Mouse (Mus musculus): Measurements from ENCODE around the gene Zfp991.
"Not testable (repeated sequence)": the region's sequence is repeated elsewhere in the genome, so short reads cannot be mapped to it uniquely, and the experiment has no call there.

The Zfp991 gene

DNA sequence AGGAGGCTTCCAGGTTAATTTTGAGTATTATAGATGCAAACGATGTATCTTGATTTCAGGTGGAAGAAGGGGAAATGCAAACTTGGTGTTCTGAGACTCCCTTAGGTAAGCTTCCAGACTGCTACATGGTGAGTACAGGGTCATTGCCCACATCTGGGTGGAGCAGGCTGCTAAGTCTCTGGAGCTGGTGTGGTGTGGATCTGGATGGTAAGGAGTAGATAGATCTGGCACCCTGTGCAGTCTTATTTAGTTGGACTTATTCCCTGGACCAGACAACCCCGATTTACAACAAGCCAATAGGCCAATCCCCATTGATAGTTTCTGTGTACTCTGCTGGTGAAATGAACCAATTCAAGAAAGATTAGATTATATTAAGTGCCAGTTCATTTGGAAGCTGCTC lies 33.4 kb downstream of the Zfp991 start:
- DNase-seq (ENCODE audit: low read depth, low spot score); H3K36me3 ChIP-seq (ENCODE audit: control insufficient read depth, insufficient read depth, low read length, poor library complexity, severe bottlenecking); H3K27me3 ChIP-seq (ENCODE audit: control insufficient read depth, insufficient read depth, low read length, poor library complexity, severe bottlenecking): not testable (repeated sequence)

DNA sequence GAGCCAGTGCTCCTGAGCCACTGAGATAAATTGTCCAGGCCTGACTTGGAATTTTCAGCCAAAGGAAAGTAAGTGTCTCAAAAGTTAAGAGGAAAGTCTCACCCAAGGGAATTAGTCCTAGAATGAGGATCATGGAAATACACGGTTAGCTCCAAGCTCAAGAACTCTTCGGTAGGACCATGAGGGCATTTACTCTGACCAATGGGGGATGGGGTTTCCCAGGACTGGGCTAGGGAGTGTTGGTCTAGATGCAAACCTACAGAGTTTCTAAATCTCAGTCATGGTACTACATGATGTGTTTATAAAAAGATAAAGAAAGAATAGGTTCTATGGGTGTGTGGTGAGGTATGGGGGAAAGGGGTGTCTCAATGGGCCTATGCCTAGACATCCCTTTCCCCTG lies 38.7 kb downstream of the Zfp991 start:
- H3K36me3 ChIP-seq (ENCODE audit: control insufficient read depth, insufficient read depth, low read length, poor library complexity, severe bottlenecking); DNase-seq (ENCODE audit: low read depth, low spot score); H3K27me3 ChIP-seq (ENCODE audit: control insufficient read depth, insufficient read depth, low read length, poor library complexity, severe bottlenecking): not testable (repeated sequence)

DNA sequence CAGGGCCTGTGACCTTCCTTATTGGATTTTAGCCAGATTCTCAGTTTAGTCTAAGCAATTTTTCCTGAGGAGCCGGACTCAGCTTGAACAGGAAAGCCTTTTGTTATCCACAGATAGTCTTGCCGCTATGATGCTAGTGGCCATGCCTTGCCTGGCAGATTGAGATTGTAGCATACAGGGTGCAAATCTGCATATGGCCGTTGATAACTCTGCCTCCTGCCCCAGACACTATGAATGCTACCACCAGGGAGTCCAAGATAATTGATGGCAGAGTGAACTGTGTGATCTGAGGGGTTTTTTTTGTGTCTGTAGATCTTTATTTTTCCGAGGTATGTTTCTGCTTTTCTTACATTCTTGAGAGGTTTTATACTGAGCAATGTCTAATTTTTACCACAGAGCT lies 39.7 kb downstream of the Zfp991 start:
- H3K27me3 ChIP-seq (ENCODE audit: control insufficient read depth, insufficient read depth, low read length, poor library complexity, severe bottlenecking); H3K36me3 ChIP-seq (ENCODE audit: control insufficient read depth, insufficient read depth, low read length, poor library complexity, severe bottlenecking); DNase-seq (ENCODE audit: low read depth, low spot score): not testable (repeated sequence)

DNA sequence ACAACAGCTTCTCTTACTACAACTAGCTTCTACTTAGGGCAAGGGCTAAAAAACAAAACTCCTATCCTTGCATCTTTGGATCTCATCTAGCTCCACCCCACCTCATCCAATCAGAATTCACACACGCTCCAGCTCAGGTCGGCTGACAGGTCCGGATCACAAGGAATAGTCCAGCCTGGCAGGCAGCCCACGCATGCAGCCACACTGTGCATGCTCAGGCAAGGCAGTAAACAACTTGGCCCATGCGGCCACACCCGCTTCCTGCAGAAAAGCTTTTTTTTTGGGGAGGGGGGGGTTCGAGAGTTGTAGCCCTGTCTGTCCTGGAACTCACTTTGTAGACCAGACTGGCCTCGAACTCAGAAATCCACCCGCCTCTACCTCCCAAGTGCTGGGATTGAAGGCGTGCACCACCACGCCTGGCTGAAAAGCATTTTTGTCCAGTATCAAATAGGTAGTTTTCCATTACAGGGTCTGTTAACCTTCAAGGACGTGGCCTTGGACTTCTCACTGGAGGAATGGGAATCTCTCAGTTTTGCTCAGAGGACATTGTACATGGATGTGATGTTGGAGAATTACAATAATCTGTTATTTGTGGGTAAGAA lies 44.5 kb downstream of the Zfp991 start:
- not testable (repeated sequence) for H3K27me3 ChIP-seq (ENCODE audit: control insufficient read depth, insufficient read depth, low read length, poor library complexity, severe bottlenecking); H3K36me3 ChIP-seq (ENCODE audit: control insufficient read depth, insufficient read depth, low read length, poor library complexity, severe bottlenecking); DNase-seq (ENCODE audit: low read depth, low spot score)

DNA sequence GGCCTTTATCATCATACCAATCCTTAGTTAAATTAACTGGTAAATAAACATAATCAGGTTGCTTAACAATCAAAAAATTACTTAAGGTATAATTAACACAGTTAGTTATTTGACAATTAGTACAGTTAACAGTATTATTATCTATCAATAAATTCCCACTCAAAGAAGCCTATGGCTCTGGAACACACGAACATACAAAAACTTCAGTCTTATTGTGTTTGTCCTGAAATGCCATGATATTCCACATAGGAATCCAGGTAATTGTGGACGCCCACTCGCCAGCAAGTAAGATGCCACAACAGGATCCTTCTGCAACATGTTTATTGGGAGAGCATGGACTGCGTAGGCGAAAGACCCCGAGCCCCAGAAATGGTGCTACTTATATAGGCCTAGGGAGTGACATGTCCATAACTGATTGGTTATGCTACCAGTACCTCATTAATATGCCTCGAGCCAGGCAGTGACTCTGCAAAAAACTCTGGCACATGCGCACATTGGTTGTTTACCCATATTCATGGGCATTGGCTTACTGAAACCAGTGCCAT lies 49.4 kb downstream of the Zfp991 start:
- DNase-seq (ENCODE audit: low read depth, low spot score); H3K36me3 ChIP-seq (ENCODE audit: control insufficient read depth, insufficient read depth, low read length, poor library complexity, severe bottlenecking); H3K27me3 ChIP-seq (ENCODE audit: control insufficient read depth, insufficient read depth, low read length, poor library complexity, severe bottlenecking): not testable (repeated sequence)

DNA sequence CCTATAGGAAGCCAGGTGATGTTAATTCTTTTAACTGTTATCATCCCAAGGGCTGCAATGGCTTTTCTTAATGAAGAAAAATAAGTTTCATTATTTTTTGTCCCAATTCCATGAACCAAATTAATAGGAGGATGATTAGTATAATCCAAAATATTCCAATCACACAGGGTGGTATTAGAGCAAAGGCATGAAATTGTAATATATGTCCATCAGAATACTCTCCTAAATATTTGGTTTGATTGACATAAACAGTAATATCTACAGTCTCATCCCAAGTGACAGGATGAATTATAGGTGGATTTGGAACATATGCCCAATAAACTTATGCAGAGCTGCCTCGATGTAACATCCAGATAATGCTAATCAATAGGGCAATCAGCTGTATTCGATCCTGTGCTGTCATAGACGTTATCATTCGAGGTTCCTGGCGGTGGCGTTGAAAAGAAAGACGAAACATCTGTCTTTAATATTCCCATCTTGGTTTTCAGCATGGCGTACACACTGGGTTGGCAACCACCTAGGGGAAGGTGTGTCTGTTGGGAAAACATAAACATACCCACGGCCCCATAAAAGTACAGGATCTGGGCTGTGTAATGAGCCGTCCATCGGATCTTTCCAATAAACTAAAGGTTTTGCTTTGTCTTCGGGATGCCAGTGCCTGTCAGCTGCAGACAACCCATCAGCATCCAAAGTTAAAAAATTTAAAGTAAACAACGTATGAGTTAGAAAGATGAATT lies 50.3 kb downstream of the Zfp991 start:
- H3K27me3 ChIP-seq (ENCODE audit: control insufficient read depth, insufficient read depth, low read length, poor library complexity, severe bottlenecking); H3K36me3 ChIP-seq (ENCODE audit: control insufficient read depth, insufficient read depth, low read length, poor library complexity, severe bottlenecking); DNase-seq (ENCODE audit: low read depth, low spot score): not testable (repeated sequence)

DNA sequence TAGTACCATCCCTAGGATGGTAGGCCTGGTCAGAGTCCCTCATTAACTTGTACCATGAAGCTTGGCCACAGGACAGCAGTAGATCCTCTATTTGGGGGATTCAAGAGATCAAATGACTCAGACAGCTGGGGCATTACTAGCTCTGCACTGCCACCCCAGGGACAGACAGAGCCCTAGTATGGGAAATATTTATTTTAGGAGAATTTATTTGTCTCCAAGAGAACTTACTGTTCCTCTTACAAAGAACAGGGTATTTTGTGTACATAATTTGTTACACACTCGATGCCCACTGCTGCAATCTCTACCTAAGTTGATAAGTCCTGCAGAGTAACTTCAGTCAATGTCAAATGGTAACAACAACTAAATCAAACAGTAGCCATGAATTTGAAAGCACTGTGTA lies 55.0 kb downstream of the Zfp991 start:
- not testable (repeated sequence) for H3K27me3 ChIP-seq (ENCODE audit: control insufficient read depth, insufficient read depth, low read length, poor library complexity, severe bottlenecking); H3K36me3 ChIP-seq (ENCODE audit: control insufficient read depth, insufficient read depth, low read length, poor library complexity, severe bottlenecking); DNase-seq (ENCODE audit: low read depth, low spot score)

DNA sequence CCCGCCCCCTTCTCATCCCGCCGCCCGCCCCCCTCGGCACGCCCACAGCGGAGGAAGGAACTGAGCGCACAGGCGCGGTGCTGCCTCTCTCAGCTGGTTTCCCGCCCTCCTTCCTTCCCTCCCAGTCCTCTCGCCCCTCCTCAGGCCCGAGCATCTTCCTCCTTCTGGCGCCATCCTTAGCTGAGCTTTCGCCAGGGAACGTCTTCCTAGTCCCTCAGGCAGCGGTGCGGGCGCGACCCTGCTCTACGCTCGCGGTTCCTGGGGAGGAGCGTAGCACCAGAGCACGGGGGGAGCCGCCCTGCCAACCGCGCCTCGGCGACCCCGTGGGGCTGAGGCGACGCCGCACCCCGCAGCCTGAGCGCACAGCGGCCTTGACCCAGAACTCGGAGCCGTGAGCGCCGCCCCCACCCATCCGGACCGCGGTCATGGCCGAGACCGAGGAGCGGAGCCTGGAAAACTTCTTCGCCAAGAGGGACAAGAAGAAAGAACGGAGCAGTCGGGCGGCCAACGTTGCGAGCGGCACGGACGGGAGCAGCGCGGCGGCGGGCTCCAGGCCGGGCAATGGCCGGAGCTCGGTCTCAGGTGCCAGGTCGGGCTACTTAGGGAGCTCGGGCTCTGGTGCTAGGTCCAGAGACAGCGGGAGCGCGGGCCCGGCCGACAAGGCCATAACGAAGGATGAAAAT lies 55.6 kb downstream of the Zfp991 start:
- H3K36me3 ChIP-seq (ENCODE audit: control insufficient read depth, insufficient read depth, low read length, poor library complexity, severe bottlenecking); H3K27me3 ChIP-seq (ENCODE audit: control insufficient read depth, insufficient read depth, low read length, poor library complexity, severe bottlenecking): not testable (repeated sequence)
- peak; percentile 1 for DNase-seq (ENCODE audit: low read depth, low spot score)

DNA sequence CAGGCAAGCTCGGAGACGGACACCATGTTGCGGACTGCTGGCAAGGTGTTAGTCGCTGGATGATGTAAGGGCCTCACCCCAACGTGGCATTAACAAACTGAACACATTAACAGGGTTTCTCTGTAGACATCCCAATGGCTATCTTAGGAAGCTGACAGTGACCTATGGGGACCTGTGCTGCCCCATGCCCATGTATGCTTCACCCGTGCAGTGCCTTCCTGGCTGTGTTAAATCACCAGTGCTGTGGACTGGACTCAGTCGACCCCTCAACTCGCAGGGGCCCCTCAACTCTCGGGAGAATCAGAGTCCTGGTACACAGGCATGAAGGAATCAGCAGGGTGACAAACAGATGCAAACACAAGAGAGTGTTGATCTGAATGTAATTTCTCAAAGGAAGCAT lies 63.3 kb downstream of the Zfp991 start:
- H3K27me3 ChIP-seq (ENCODE audit: control insufficient read depth, insufficient read depth, low read length, poor library complexity, severe bottlenecking); DNase-seq (ENCODE audit: low read depth, low spot score); H3K36me3 ChIP-seq (ENCODE audit: control insufficient read depth, insufficient read depth, low read length, poor library complexity, severe bottlenecking): not testable (repeated sequence)

DNA sequence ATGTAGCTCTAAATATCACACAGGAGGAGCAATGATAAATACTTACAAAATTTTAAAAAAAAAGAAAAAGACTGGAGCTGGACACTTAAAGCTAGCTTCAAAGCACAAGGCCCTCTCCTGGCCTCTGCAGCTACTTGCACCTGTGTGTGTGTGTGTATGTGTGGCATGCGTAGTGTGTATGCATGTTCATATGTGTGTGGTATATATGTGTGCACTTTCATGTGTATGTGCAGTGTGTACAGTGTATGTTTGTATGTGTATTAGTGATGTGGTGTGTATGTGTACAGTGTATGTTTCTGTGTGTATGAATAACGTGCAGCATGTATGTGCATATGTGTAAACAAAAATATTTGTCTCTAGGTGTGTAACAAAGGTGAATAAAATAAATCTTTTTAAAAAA lies 65.4 kb downstream of the Zfp991 start:
- H3K36me3 ChIP-seq (ENCODE audit: control insufficient read depth, insufficient read depth, low read length, poor library complexity, severe bottlenecking); DNase-seq (ENCODE audit: low read depth, low spot score); H3K27me3 ChIP-seq (ENCODE audit: control insufficient read depth, insufficient read depth, low read length, poor library complexity, severe bottlenecking): not testable (repeated sequence)

DNA sequence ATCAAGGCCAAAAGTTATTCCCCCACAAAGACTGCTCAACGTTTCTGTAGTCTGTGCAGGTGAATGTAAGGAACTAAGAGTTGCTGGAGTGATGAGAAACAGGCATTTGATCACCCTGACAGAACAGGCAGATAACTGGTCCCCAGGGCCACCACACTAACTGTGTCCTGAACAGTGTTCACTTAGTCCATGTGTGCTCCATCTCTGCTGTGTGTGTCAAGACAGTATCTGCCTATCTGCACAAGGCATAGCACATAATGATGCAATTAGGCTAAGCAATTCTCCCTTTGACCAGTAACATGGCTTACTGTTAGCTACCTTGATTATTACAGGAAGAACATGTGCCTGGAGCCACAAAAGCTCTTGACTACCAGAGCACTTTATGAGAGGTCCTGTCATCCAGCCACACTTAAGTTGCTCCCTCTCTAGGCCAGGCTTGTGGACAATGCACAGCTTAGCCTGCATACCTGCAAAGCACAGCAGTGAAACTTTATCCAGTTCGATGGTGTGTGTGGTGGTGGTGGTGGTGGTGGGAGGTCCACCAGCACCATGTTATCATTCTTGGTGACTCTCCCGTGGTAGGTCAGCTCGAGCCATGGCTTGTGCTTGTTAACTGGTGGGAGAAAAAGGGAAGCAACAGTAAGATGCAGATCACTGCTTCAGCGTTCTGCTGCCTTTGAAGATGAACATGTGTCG lies 67.4 kb downstream of the Zfp991 start:
- not testable (repeated sequence) for H3K36me3 ChIP-seq (ENCODE audit: control insufficient read depth, insufficient read depth, low read length, poor library complexity, severe bottlenecking); H3K27me3 ChIP-seq (ENCODE audit: control insufficient read depth, insufficient read depth, low read length, poor library complexity, severe bottlenecking); DNase-seq (ENCODE audit: low read depth, low spot score)

DNA sequence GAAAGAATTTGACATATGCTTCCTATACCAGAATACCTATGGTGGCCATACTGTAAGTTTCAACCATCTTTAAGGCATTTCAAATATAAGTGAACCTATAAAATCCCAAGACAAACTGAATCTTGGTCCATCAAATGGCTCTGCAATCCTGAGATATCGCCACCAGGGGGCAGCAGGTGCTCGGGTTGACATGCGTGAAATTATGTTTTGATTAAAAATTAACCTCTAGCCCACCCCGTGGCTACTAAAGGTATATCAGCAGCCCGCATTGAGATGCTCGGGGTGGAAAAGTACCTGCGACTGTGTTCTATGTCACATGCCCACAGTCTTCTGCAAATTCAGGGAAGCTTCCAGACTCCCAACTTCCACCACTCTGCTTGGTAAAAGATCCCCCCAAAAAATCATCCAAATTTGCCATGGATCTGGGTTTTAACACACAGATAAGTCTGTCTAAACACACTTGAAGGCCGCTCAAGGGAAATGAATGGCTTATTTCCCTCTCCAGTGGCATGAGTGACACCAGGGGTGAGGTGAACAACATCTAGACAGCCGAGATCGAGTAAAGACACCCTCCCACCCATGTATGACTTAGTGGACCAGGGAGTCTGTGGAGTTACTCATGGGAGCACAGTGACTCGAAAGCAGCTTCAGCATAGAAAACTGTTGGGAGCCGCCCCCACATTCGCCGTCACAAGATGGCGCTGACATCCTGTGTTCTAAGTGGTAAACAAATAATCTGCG lies 70.3 kb downstream of the Zfp991 start:
- not testable (repeated sequence) for DNase-seq (ENCODE audit: low read depth, low spot score); H3K36me3 ChIP-seq (ENCODE audit: control insufficient read depth, insufficient read depth, low read length, poor library complexity, severe bottlenecking); H3K27me3 ChIP-seq (ENCODE audit: control insufficient read depth, insufficient read depth, low read length, poor library complexity, severe bottlenecking)

DNA sequence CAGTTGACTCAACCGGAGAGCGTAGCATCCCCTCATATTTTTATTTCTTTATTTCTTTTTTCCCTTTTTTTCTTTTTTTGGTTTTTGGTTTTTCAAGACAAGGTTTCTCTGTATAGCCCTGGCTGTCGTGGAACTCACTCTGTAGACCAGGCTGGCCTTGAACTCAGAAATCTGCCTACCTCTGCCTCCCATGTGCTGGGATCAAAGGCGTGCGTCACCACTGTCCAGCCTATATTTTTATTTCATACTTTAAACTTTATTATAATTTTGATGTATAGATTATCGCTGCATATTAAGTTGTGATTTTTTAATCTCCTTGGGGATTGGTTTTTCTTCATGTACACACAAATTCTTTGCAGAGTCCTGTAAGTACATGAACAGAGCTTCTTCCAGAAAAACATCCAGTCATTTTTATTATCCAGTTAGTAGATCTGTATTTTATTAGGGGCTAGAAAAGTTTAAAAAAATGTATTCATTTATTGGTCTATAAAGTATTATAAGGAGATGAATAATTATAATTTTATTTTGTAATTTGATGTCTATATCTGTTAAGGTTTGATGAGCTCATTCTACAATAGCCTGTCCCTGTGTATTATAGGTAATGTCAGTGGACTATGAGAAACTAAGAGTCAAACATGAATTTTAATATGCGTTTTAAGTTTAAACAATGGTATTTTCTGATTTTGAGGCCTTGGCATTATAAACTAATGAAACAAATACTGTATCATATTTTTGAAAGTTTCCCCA lies 80.5 kb downstream of the Zfp991 start:
- H3K36me3 ChIP-seq (ENCODE audit: control insufficient read depth, insufficient read depth, low read length, poor library complexity, severe bottlenecking); H3K27me3 ChIP-seq (ENCODE audit: control insufficient read depth, insufficient read depth, low read length, poor library complexity, severe bottlenecking); DNase-seq (ENCODE audit: low read depth, low spot score): not testable (repeated sequence)

DNA sequence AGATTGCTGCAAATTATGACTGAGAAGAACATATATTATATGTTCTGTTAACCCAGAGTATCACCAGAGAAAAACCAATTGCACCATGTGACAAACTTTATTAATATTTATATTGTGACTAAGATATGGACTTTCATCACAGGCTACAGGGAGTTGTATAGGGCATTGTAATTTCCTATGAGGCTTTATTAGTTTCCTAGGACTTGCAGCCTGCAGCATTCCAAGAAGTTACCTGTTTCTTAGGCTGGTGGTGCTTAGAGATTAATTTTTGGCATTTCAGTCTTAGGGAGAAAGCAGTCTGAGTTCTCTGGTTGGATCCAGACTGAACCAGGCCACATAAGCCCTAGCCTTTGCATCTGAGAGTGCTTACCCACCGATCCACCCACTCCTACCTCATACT lies 82.4 kb downstream of the Zfp991 start:
- DNase-seq (ENCODE audit: low read depth, low spot score); H3K36me3 ChIP-seq (ENCODE audit: control insufficient read depth, insufficient read depth, low read length, poor library complexity, severe bottlenecking); H3K27me3 ChIP-seq (ENCODE audit: control insufficient read depth, insufficient read depth, low read length, poor library complexity, severe bottlenecking): not testable (repeated sequence)
